Mouse (Mus musculus): ENCODE results near the gene Tnfsfm13. TPM values are rescaled to one million over a fixed set of nuclear protein-coding genes. Genes with fewer than 3 reads are reported as not detected.

The Tnfsfm13 gene
- total RNA-seq, 2 experiments from 2014 or later: 4.0 to 4.9 TPM

GRCm38 (mm10) chr11:69655264-69656064 lies 40.4 kb downstream of the Tnfsfm13 start, which contains the start of gene Sox15:
Sox15 (plus strand) TSS chr11:69655314.
- peak; percentile 77 for DNase-seq

DNA sequence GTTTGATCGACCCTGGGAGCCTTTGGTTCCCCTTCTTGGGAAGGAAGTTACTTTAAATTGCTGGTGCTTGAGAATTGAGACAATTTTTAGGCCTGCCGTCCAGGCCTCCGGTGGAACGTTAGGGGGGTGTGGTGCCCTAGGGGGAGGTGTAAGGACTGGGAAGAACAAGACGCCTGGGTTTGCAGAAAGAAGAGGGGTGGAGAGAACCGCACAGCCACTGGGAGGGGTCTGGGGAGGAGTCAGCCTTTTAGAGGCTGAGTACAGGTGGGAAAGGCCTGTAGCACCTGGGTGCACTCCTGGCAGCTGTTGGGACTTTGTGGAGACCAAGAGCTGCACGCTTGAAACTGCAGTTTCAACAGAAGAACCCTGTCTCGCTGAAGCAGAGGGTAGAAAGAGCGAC lies 41.1 kb downstream of the Tnfsfm13 start:
- DNase-seq: peak in 1 of 2 experiments; percentile 18

- DNase-seq: peak in 1 of 2 experiments; percentile 41
Observed at GRCm38 (mm10) chr11:69653399-69653798, 42.5 kb downstream of the Tnfsfm13 start.

DNA sequence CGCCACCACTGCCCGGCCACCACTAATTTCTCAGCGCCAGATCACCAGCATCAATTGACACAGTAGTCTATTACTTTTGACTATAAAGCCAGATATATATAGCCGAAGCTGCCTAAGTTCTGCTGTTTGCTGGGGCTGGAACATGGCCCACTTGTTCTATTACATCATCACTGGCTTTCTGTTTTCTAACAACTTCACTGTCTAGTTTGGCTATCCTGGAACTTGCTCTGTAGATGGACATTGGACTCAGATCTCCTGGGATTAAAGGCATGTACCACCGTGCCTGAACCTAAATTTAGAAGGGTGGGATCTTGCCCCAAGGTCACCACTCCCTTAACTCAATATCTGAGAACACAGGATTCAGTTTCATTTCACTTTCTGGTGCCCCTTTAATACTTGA lies 50.0 kb downstream of the Tnfsfm13 start:
- DNase-seq: no peak

- no peak for DNase-seq
Observed at GRCm38 (mm10) chr11:69635471-69635870, 60.4 kb downstream of the Tnfsfm13 start.

GRCm38 (mm10) chr11:69633128-69633866 lies 62.6 kb downstream of the Tnfsfm13 start:
- DNase-seq: peak; percentile 76 to 84

Small RNA genes within 50 kb of the gene (microRNA-seq; reads per million reads assigned to microRNA genes)
- 5.5 reads per million, percentile 15 among the genes with 10 or more reads in this experiment for gene Mir1934
- not detected for gene Mir467f

Other genes starting within 250 kb of the Tnfsfm13 start
- under 1 TPM; 0.10 to 0.30 TPM for gene Dnah2, start 147.0 kb downstream of the Tnfsfm13 start, total RNA-seq (2021)
- 1 to 10 TPM in 1 of 2 experiments, under 1 TPM in 1; 0.66 to 1.1 TPM for gene Efnb3, start 135.9 kb downstream of the Tnfsfm13 start, total RNA-seq (2021)
- gene Wrap53, start 115.8 kb downstream of the Tnfsfm13 start, total RNA-seq (2021): 1 to 10 TPM; 9.2 to 9.7 TPM
- 10 to 100 TPM; 63.3 to 64.7 TPM for gene Trp53, start 115.7 kb downstream of the Tnfsfm13 start, total RNA-seq (2021)
- 10 to 100 TPM; 28.5 to 45.4 TPM for gene Atp1b2, start 90.2 kb downstream of the Tnfsfm13 start, total RNA-seq (2021)
- not detected for gene Shbg, start 78.2 kb downstream of the Tnfsfm13 start, total RNA-seq (2021)
- gene Sat2, start 74.1 kb downstream of the Tnfsfm13 start, total RNA-seq (2021): 10 to 100 TPM in 1 of 2 experiments, 1 to 10 TPM in 1; 5.7 to 11.3 TPM
- 10 to 100 TPM; 80.5 to 88.4 TPM for gene Fxr2, start 63.1 kb downstream of the Tnfsfm13 start, total RNA-seq (2021)
- gene Sox15, start 40.8 kb downstream of the Tnfsfm13 start, total RNA-seq (2021): not detected
- gene Mpdu1, start 33.5 kb downstream of the Tnfsfm13 start, total RNA-seq (2021): 100 to 1,000 TPM in 1 of 2 experiments, 10 to 100 TPM in 1; 91.4 to 126 TPM
- gene Cd68, start 29.9 kb downstream of the Tnfsfm13 start, total RNA-seq (2021): 10 to 100 TPM; 20.1 to 28.6 TPM
- 100 to 1,000 TPM; 678 to 712 TPM for gene Eif4a1, start 23.7 kb downstream of the Tnfsfm13 start, total RNA-seq (2021)
- gene Senp3, start 14.0 kb downstream of the Tnfsfm13 start, total RNA-seq (2021): 10 to 100 TPM; 70.6 to 80.4 TPM
- 1 to 10 TPM; 1.7 to 2.5 TPM for gene Tnfsf13, start 10.3 kb downstream of the Tnfsfm13 start, total RNA-seq (2021)
- 10 to 100 TPM; 21.5 to 22.9 TPM for gene Tnfsf12, start 249 bp downstream of the Tnfsfm13 start, total RNA-seq (2021)
- gene Polr2a, start 62.5 kb upstream of the Tnfsfm13 start, total RNA-seq (2021): 10 to 100 TPM; 86.4 to 90.3 TPM
- not detected for gene Slc35g3, start 65.9 kb upstream of the Tnfsfm13 start, total RNA-seq (2021)
- 10 to 100 TPM; 57.7 to 63.8 TPM for gene Zbtb4, start 69.8 kb upstream of the Tnfsfm13 start, total RNA-seq (2021)
- 1 to 10 TPM; 1.1 to 1.8 TPM for gene Chrnb1, start 99.8 kb upstream of the Tnfsfm13 start, total RNA-seq (2021)
- 1 to 10 TPM; 3.9 to 8.6 TPM for gene Fgf11, start 105.8 kb upstream of the Tnfsfm13 start, total RNA-seq (2021)
- under 1 TPM; 0.17 to 0.26 TPM for gene Tmem102, start 109.5 kb upstream of the Tnfsfm13 start, total RNA-seq (2021)
- not detected for gene Gm39566, start 119.2 kb upstream of the Tnfsfm13 start, total RNA-seq (2021)
- gene Spem2, start 122.4 kb upstream of the Tnfsfm13 start, total RNA-seq (2021): not detected
- gene Spem1, start 126.1 kb upstream of the Tnfsfm13 start, total RNA-seq (2021): not detected
- 10 to 100 TPM; 14.4 to 22.3 TPM for gene Nlgn2, start 141.7 kb upstream of the Tnfsfm13 start, total RNA-seq (2021)
- 100 to 1,000 TPM; 144 to 166 TPM for gene Tmem256, start 142.4 kb upstream of the Tnfsfm13 start, total RNA-seq (2021)
- gene Plscr3, start 150.3 kb upstream of the Tnfsfm13 start, total RNA-seq (2021): 10 to 100 TPM; 49.3 to 50.4 TPM
- not detected for gene Tnk1, start 162.6 kb upstream of the Tnfsfm13 start, total RNA-seq (2021)
- gene Tmem95, start 181.9 kb upstream of the Tnfsfm13 start, total RNA-seq (2021): not detected
- gene Kctd11, start 185.3 kb upstream of the Tnfsfm13 start, total RNA-seq (2021): 1 to 10 TPM; 4.2 to 5.4 TPM
- gene Acap1, start 199.4 kb upstream of the Tnfsfm13 start, total RNA-seq (2021): under 1 TPM; 0.23 to 0.89 TPM
- gene 2810408A11Rik, start 204.9 kb upstream of the Tnfsfm13 start, total RNA-seq (2021): 1 to 10 TPM in 1 of 2 experiments, under 1 TPM in 1; 0.46 to 1.4 TPM
- gene Neurl4, start 205.0 kb upstream of the Tnfsfm13 start, total RNA-seq (2021): 10 to 100 TPM; 42.5 to 47.5 TPM
- gene Gps2, start 217.8 kb upstream of the Tnfsfm13 start, total RNA-seq (2021): 10 to 100 TPM; 47.1 to 47.6 TPM
- 100 to 1,000 TPM; 619 to 640 TPM for gene Eif5a, start 225.9 kb upstream of the Tnfsfm13 start, total RNA-seq (2021)
- gene Ybx2, start 239.7 kb upstream of the Tnfsfm13 start, total RNA-seq (2021): 10 to 100 TPM; 11.5 to 11.8 TPM